Mouse (Mus musculus) kidney, embryonic 16.5 days (tissue): ENCODE measurements around the gene Dnajc30. TPM values are rescaled to one million over a fixed set of nuclear protein-coding genes. Genes with fewer than 3 reads are reported as not detected.

ENCODE experiments used
- ATAC-seq: fragments of 200-750 bp; cut with Nextera tagmentation; 2 replicates; pipeline ENCODE4 v1.8.0; 2017; ENCODE audit warnings: moderate TSS enrichment; ENCODE audit not compliant: low FRiP score, low TSS enrichment
- H3K27ac ChIP-seq: fragments of 300-500 bp; sonication (generic); 2 replicates; pipeline ENCODE4 v1.5.1; 2014; ENCODE audit warnings: low read length
- H3K27me3 ChIP-seq: fragments of 300-500 bp; sonication (generic); 2 replicates; pipeline ENCODE4 v1.6.1; 2014; ENCODE audit warnings: low read length, control low read depth, mixed read lengths; ENCODE audit not compliant: insufficient read depth
- H3K36me3 ChIP-seq: fragments of 300-500 bp; sonication (generic); 2 replicates; pipeline ENCODE4 v1.6.1; 2014; ENCODE audit warnings: low read length, control low read depth, mixed read lengths; ENCODE audit not compliant: insufficient read depth
- H3K4me1 ChIP-seq: fragments of 300-500 bp; sonication (generic); 2 replicates; pipeline ENCODE4 v1.6.1; 2014; ENCODE audit warnings: low read length, control low read depth, mixed read lengths; ENCODE audit not compliant: insufficient read depth
- H3K4me2 ChIP-seq: fragments of 300-500 bp; sonication (generic); replicated peaks from 2 replicates; pipeline ENCODE4 v1.6.1; 2014; ENCODE audit warnings: low read depth, low read length
- H3K4me3 ChIP-seq: fragments of 300-500 bp; sonication (generic); 2 replicates; pipeline ENCODE4 v1.5.1; 2014; ENCODE audit warnings: mild to moderate bottlenecking, low read length
- H3K9ac ChIP-seq: fragments of 300-500 bp; sonication (generic); replicated peaks from 2 replicates; pipeline ENCODE4 v1.6.1; 2014; ENCODE audit warnings: low read length
- H3K9me3 ChIP-seq: fragments of 300-500 bp; sonication (generic); 2 replicates; pipeline ENCODE4 v1.6.1; 2016; ENCODE audit warnings: low read length, control low read depth
- whole genome bisulfite sequencing: fragments of 180-500 bp; shearing (Covaris S2); extraction: QIAGEN DNeasy Blood & Tissue Kit; methylation state at CpG from one replicate; pipeline ENCODE4 v1.1.7; 2014; 5-methylcytosine and 5-hydroxymethylcytosine counted together
- polyA plus RNA-seq: library from polyadenylated mRNA; unstranded; fragments of >200 nt; fragmentation: Nextera tagmentation; extraction: Ambion mirVana; gene quantifications from 2 replicates; pipeline ENCODE4 v1.2.1, GENCODE M21; 2015

Gene Dnajc30
- polyA plus RNA-seq, 1 experiment from 2014 or later: 33.3 TPM

GRCm38 (mm10) chr5:135103999-135104660 lies 40.1 kb downstream of the Dnajc30 start:
- Histone ChIP-seq H3K27ac (no peak overlapping the region), H3K4me2 (no peak overlapping the region), H3K9ac (no peak overlapping the region), H3K9me3 (no peaks in the 10 kb centered on the region), H3K36me3 (no peaks in the 10 kb centered on the region), H3K4me1 (peaks cover 14% of the 10 kb centered on the region; the same call in 1 of the 2 replicates), H3K27me3 (peaks cover 24% of the 10 kb centered on the region), H3K4me3 (no peak overlapping the region)
- WGBS: 65% methylated on average over 11 of the region's 11 CpGs
- ATAC-seq: no peak

GRCm38 (mm10) chr5:135106758-135107256 lies 42.8 kb downstream of the Dnajc30 start:
- Histone ChIP-seq H3K4me2 (peak overlapping the region; percentile 95), H3K4me1 (peaks cover 14% of the 10 kb centered on the region; the same call in 1 of the 2 replicates), H3K4me3 (peak overlapping the region; percentile 59), H3K9me3 (no peaks in the 10 kb centered on the region), H3K27ac (no peak overlapping the region), H3K36me3 (no peaks in the 10 kb centered on the region), H3K27me3 (peaks cover 24% of the 10 kb centered on the region), H3K9ac (peak overlapping the region; percentile 68)
- ATAC-seq: peak; percentile 88
- WGBS: under 1% methylated on average over 48 of the region's 48 CpGs

- peaks cover 24% of the 10 kb centered on the region for H3K27me3 ChIP-seq
- H3K9ac ChIP-seq: peak overlapping the region; percentile 68; the same call in 1 of the 2 replicates
- H3K4me2 ChIP-seq: peak overlapping the region; percentile 95
- 5% methylated on average over 38 of the region's 40 CpGs for WGBS
- ATAC-seq: peak; percentile 64; the same call in 1 of the 2 replicates
- no peak overlapping the region for H3K27ac ChIP-seq
- no peaks in the 10 kb centered on the region for H3K9me3 ChIP-seq
- peak overlapping the region; percentile 59 for H3K4me3 ChIP-seq
- peaks cover 14% of the 10 kb centered on the region; the same call in 1 of the 2 replicates for H3K4me1 ChIP-seq
- no peaks in the 10 kb centered on the region for H3K36me3 ChIP-seq
These were observed 43.8 kb downstream of the Dnajc30 start for GRCm38 (mm10) chr5:135107521-135108501.

GRCm38 (mm10) chr5:135109017-135109416 lies 45.0 kb downstream of the Dnajc30 start:
- 42% methylated on average over 6 of the region's 6 CpGs for WGBS
- ATAC-seq: no peak
- H3K27me3 ChIP-seq: peaks cover 24% of the 10 kb centered on the region

GRCm38 (mm10) chr5:135109426-135109825 lies 45.4 kb downstream of the Dnajc30 start:
- no peaks in the 10 kb centered on the region for H3K9me3 ChIP-seq
- no peak overlapping the region for H3K4me2 ChIP-seq
- H3K4me3 ChIP-seq: no peak overlapping the region
- H3K27ac ChIP-seq: no peak overlapping the region
- H3K27me3 ChIP-seq: peaks cover 24% of the 10 kb centered on the region
- peaks cover 14% of the 10 kb centered on the region; the same call in 1 of the 2 replicates for H3K4me1 ChIP-seq
- H3K36me3 ChIP-seq: no peaks in the 10 kb centered on the region
- no peak overlapping the region for H3K9ac ChIP-seq
- WGBS: 85% methylated on average over 3 of the region's 3 CpGs
- no peak for ATAC-seq

More at GRCm38 (mm10) chr5:135109017-135109416, 45.0 kb downstream of the Dnajc30 start:
- H3K4me1 ChIP-seq: peaks cover 14% of the 10 kb centered on the region; the same call in 1 of the 2 replicates
- H3K4me2 ChIP-seq: no peak overlapping the region
- H3K4me3 ChIP-seq: no peak overlapping the region
- H3K9me3 ChIP-seq: no peaks in the 10 kb centered on the region
- H3K27ac ChIP-seq: no peak overlapping the region
- H3K36me3 ChIP-seq: no peaks in the 10 kb centered on the region
- no peak overlapping the region for H3K9ac ChIP-seq

GRCm38 (mm10) chr5:135109976-135110375 lies 46.0 kb downstream of the Dnajc30 start:
- Histone ChIP-seq H3K9ac (no peak overlapping the region), H3K27me3 (peaks cover 24% of the 10 kb centered on the region), H3K4me2 (no peak overlapping the region), H3K4me1 (peaks cover 14% of the 10 kb centered on the region; the same call in 1 of the 2 replicates), H3K4me3 (no peak overlapping the region), H3K9me3 (no peaks in the 10 kb centered on the region), H3K27ac (no peak overlapping the region), H3K36me3 (no peaks in the 10 kb centered on the region)
- 39% methylated on average over 6 of the region's 6 CpGs for WGBS
- ATAC-seq: no peak

GRCm38 (mm10) chr5:135113782-135114181 lies 49.8 kb downstream of the Dnajc30 start:
- H3K27ac ChIP-seq: no peak overlapping the region
- no peak for ATAC-seq
- no peak overlapping the region for H3K4me3 ChIP-seq
- no peak overlapping the region for H3K4me2 ChIP-seq
- WGBS: 84% methylated on average over 12 of the region's 12 CpGs
- H3K27me3 ChIP-seq: no peaks in the 10 kb centered on the region
- no peaks in the 10 kb centered on the region for H3K9me3 ChIP-seq
- H3K9ac ChIP-seq: no peak overlapping the region
- peaks cover 2% of the 10 kb centered on the region; the same call in 1 of the 2 replicates for H3K4me1 ChIP-seq
- no peaks in the 10 kb centered on the region for H3K36me3 ChIP-seq

- no peak for ATAC-seq
- no peaks in the 10 kb centered on the region for H3K27me3 ChIP-seq
- peaks cover 3% of the 10 kb centered on the region; the same call in 1 of the 2 replicates for H3K4me1 ChIP-seq
- no peaks in the 10 kb centered on the region for H3K9me3 ChIP-seq
- no peaks in the 10 kb centered on the region for H3K36me3 ChIP-seq
- H3K4me3 ChIP-seq: no peak overlapping the region
- 79% methylated on average over 8 of the region's 8 CpGs for WGBS
- H3K9ac ChIP-seq: no peak overlapping the region
- H3K27ac ChIP-seq: no peak overlapping the region
- H3K4me2 ChIP-seq: no peak overlapping the region
These were observed 51.2 kb downstream of the Dnajc30 start for GRCm38 (mm10) chr5:135115241-135115640.
